Mouse (Mus musculus) midbrain, postnatal 0 days (tissue): ENCODE results near the gene Slc25a24. TPM values are rescaled to one million over a fixed set of nuclear protein-coding genes. Genes with fewer than 3 reads are reported as not detected.

ENCODE experiments used
- ATAC-seq: fragments of 200-750 bp; cut with Nextera tagmentation; 2 replicates; pipeline ENCODE4 v1.8.0; 2017; ENCODE audit warnings: moderate number of reproducible peaks, mild to moderate bottlenecking, moderate TSS enrichment, moderate library complexity; ENCODE audit not compliant: low FRiP score
- DNase-seq: peaks from one replicate; pipeline ENCODE4 v3.0.0-alpha.2; 2015; ENCODE audit warnings: low spot score
- H3K27ac ChIP-seq: fragments of 300-500 bp; sonication (generic); 2 replicates; pipeline ENCODE4 v1.5.1; 2014; ENCODE audit warnings: low read depth, mild to moderate bottlenecking, low read length, mixed read lengths
- H3K27me3 ChIP-seq: fragments of 300-500 bp; sonication (generic); 2 replicates; pipeline ENCODE4 v1.6.1; 2014; ENCODE audit warnings: low read length, control low read depth, mixed read lengths; ENCODE audit not compliant: insufficient read depth
- H3K36me3 ChIP-seq: fragments of 300-500 bp; sonication (generic); 2 replicates; pipeline ENCODE4 v1.6.1; 2014; ENCODE audit warnings: low read length, control low read depth, mixed read lengths; ENCODE audit not compliant: insufficient read depth
- H3K4me1 ChIP-seq: fragments of 300-500 bp; sonication (generic); 2 replicates; pipeline ENCODE4 v1.6.1; 2014; ENCODE audit warnings: mild to moderate bottlenecking, control low read depth, antibody characterized with exemption, low read length, mixed read lengths; ENCODE audit not compliant: insufficient read depth
- H3K4me2 ChIP-seq: fragments of 300-500 bp; sonication (generic); 2 replicates; pipeline ENCODE4 v1.6.1; 2014; ENCODE audit warnings: low read depth, mild to moderate bottlenecking, low read length, mixed read lengths; ENCODE audit not compliant: poor library complexity, severe bottlenecking
- H3K4me3 ChIP-seq: fragments of 300-500 bp; sonication (generic); 2 replicates; pipeline ENCODE4 v1.5.1; 2014; ENCODE audit warnings: low read depth, mild to moderate bottlenecking, low read length, moderate library complexity
- H3K9ac ChIP-seq: fragments of 300-500 bp; sonication (generic); replicated peaks from 2 replicates; pipeline ENCODE4 v1.6.1; 2014; ENCODE audit warnings: mild to moderate bottlenecking, low read length, moderate library complexity, mixed read lengths; ENCODE audit not compliant: poor library complexity, severe bottlenecking
- H3K9me3 ChIP-seq: fragments of 300-500 bp; sonication (generic); 2 replicates; pipeline ENCODE4 v1.6.1; 2016; ENCODE audit warnings: low read length, control low read depth
- CTCF ChIP-seq: IDR thresholded peaks from 2 replicates; pipeline ENCODE4 v1.5.1; 2016; ENCODE audit warnings: antibody characterized with exemption, mild to moderate bottlenecking
- WGBS: fragments of 180-500 bp; shearing (Covaris S2); extraction: QIAGEN DNeasy Blood & Tissue Kit; methylation state at CpG from one replicate; pipeline ENCODE4 v1.1.7; 2014; 5-methylcytosine and 5-hydroxymethylcytosine counted together
- polyA plus RNA-seq: library from polyadenylated mRNA; unstranded; fragments of >200 nt; fragmentation: Nextera tagmentation; extraction: Ambion mirVana; gene quantifications from 2 replicates; pipeline ENCODE4 v1.2.1, GENCODE M21; 2015
- total RNA-seq: library from RNA; depleted of rRNA; stranded (reverse); fragments of >200 nt; gene quantifications from 2 replicates; pipeline ENCODE4 v1.2.3, GENCODE M21; 2014

The Slc25a24 gene
- total and polyA plus RNA-seq, 2 experiments from 2014 or later, result 2.9 TPM

DNA sequence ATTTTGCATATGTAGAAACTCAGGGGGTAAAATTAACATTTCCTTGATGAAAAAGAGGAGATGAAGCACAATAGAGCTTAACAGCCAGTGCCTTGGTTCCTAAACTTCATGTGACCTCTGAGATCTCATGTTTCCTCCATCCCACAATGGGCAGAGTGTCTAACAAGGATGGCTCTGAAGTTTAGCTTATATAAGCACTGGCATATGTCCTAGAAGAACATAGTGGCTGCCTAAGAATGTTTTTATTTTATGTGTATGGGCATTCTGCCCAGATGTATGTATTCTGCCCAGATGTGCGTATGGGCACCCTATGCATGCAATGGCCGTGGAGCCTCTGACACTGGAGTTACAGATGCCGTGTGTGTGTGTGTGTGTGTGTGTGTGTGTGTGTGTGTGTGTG is 34.5 kb downstream of the Slc25a24 start:
- Histone ChIP-seq H3K27ac (no peak overlapping the region), H3K9me3 (no peaks in the 10 kb centered on the region), H3K9ac (no peak overlapping the region), H3K27me3 (no peaks in the 10 kb centered on the region), H3K36me3 (no peaks in the 10 kb centered on the region), H3K4me2 (no peak overlapping the region), H3K4me3 (no peak overlapping the region), H3K4me1 (no peaks in the 10 kb centered on the region)
- ATAC-seq, result no peak
- DNase-seq, result no peak
- 84% methylated on average over 3 of the region's 3 CpGs for WGBS
- TF ChIP-seq CTCF, result no peak

- no peak overlapping the region for H3K27ac ChIP-seq
- H3K36me3 ChIP-seq, result peaks cover 3% of the 10 kb centered on the region; the same call in 1 of the 2 replicates
- no peaks in the 10 kb centered on the region for H3K4me1 ChIP-seq
- DNase-seq, result no peak
- no peaks in the 10 kb centered on the region for H3K9me3 ChIP-seq
- no peak for TF ChIP-seq CTCF
- H3K4me3 ChIP-seq, result no peak overlapping the region
- H3K4me2 ChIP-seq, result no peak overlapping the region
- H3K27me3 ChIP-seq, result no peaks in the 10 kb centered on the region
- no peak overlapping the region for H3K9ac ChIP-seq
- 83% methylated on average over 2 of the region's 2 CpGs for WGBS
- no peak for ATAC-seq
Observed at GRCm38 (mm10) chr3:109164088-109164487, 41.1 kb downstream of the Slc25a24 start.

GRCm38 (mm10) chr3:109164644-109165043 is 41.7 kb downstream of the Slc25a24 start:
- Histone ChIP-seq H3K9ac (no peak overlapping the region), H3K27me3 (no peaks in the 10 kb centered on the region), H3K36me3 (peaks cover 3% of the 10 kb centered on the region; the same call in 1 of the 2 replicates), H3K9me3 (no peaks in the 10 kb centered on the region), H3K4me3 (no peak overlapping the region), H3K4me2 (no peak overlapping the region), H3K4me1 (no peaks in the 10 kb centered on the region), H3K27ac (no peak overlapping the region)
- 84% methylated on average over 1 of the region's 1 CpGs for WGBS
- DNase-seq (no peak), ATAC-seq (no peak)
- TF ChIP-seq CTCF, result no peak

DNA sequence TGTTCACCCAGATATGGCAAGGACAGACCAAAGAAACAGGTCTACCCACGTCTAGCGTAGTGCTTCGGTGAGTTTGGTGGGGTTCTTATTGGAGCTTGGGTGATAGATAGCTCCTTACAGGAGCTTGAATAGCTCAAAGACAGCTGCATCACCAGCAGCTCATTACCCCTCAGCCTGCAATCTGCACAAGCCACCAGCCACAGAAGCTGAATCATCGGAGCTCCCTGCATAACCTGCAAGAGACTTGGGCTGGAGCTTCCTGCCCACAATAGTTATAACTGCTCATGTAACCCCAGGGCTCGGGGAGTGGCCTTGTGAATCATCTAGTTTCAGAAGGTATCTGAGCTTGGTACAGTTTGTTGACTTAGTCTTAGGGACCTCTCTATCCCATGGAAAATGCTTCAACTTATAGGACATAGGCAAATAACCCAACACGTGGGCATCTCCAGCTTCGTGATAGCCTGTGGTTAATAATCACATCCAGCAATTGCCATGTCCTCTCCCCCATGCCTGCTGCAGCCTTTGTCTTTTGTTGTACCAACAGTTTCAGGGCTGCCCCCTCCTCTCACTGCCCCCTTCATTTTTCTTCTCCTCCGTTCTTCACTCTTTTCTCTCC is 42.4 kb downstream of the Slc25a24 start:
- H3K9ac ChIP-seq, result no peak overlapping the region
- H3K4me1 ChIP-seq, result no peaks in the 10 kb centered on the region
- ATAC-seq, result no peak
- H3K4me2 ChIP-seq, result no peak overlapping the region
- no peak for DNase-seq
- no peak overlapping the region for H3K4me3 ChIP-seq
- no peak for TF ChIP-seq CTCF
- peaks cover 3% of the 10 kb centered on the region; the same call in 1 of the 2 replicates for H3K36me3 ChIP-seq
- no peaks in the 10 kb centered on the region for H3K9me3 ChIP-seq
- WGBS, result 92% methylated on average over 8 of the region's 8 CpGs
- H3K27me3 ChIP-seq, result no peaks in the 10 kb centered on the region
- no peak overlapping the region for H3K27ac ChIP-seq

GRCm38 (mm10) chr3:109169121-109169520 is 46.2 kb downstream of the Slc25a24 start:
- Histone ChIP-seq H3K27ac (no peak overlapping the region), H3K4me3 (no peak overlapping the region), H3K4me1 (no peaks in the 10 kb centered on the region), H3K36me3 (peaks cover 3% of the 10 kb centered on the region; the same call in 1 of the 2 replicates), H3K9ac (no peak overlapping the region), H3K27me3 (no peaks in the 10 kb centered on the region), H3K4me2 (no peak overlapping the region), H3K9me3 (no peaks in the 10 kb centered on the region)
- ATAC-seq (no peak), DNase-seq (no peak)
- TF ChIP-seq CTCF, result no peak
- 93% methylated on average over 2 of the region's 2 CpGs for WGBS

DNA sequence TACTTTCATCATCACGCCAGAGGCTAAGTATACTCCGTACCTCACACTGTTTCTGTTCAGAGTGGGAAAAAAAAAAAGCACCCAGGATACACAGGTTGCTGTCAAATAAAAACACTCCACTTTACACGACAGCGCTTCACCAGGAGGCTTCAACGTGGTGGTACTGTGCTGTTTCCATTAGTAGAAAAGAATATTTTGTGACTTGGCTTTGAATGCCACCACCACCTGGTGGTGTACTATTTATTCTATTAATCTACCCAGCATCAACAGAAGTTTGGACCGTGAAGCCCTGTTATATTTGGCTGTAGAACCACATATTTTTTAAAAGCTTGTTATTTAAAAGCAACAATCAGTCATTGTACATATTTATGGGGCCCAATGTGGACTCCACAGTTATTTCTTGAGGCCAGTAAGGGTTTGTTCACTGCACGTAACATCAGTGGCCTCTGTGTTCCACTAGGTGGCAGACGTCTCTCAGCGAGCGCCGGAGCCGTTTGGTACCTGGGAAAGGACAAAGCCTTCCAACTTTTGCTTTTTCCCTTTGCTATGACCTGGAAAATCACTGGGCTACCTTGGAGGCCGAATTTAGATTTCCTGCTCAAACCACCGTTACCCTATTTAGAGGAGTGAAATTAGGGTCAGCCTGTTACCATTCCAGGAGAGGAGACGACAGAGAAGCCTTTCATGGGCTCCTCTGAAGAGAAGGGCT is 48.3 kb downstream of the Slc25a24 start:
- 21% methylated on average over 15 of the region's 15 CpGs for WGBS
- peak; percentile 80 for ATAC-seq
- H3K4me2 ChIP-seq, result no peak overlapping the region
- H3K27ac ChIP-seq, result no peak overlapping the region
- H3K27me3 ChIP-seq, result no peaks in the 10 kb centered on the region
- H3K4me3 ChIP-seq, result no peak overlapping the region
- peak; percentile 92 for TF ChIP-seq CTCF
- peaks cover under 1% of the 10 kb centered on the region; the same call in 1 of the 2 replicates for H3K36me3 ChIP-seq
- H3K9me3 ChIP-seq, result no peaks in the 10 kb centered on the region
- no peak overlapping the region for H3K9ac ChIP-seq
- peak; percentile 79 for DNase-seq
- H3K4me1 ChIP-seq, result no peaks in the 10 kb centered on the region
